Mouse (Mus musculus) left cerebral cortex, adult 2 months (tissue): Measurements from ENCODE around the gene Crebzf. TPM values are rescaled to one million over a fixed set of nuclear protein-coding genes. Genes with fewer than 3 reads are reported as not detected.

Experiments
- DNase-seq, 2 experiments: peaks; one replicate each; pipeline ENCODE4 v3.0.0; 2021 to 2022; ENCODE audit warnings: low spot score in 2 of 2, mixed read lengths in 1 of 2; ENCODE audit errors: extremely low spot score in 1 of 2
- H3K27ac ChIP-seq: fragments of 200-600 bp; 2 replicates; pipeline ENCODE4 v1.8.1; 2022
- H3K4me3 ChIP-seq: fragments of 200-600 bp; 2 replicates; pipeline ENCODE4 v1.8.1; 2022
- CTCF ChIP-seq: fragments of 200-600 bp; IDR thresholded peaks from 2 replicates; pipeline ENCODE4 v1.8.1; 2022; ENCODE audit warnings: antibody characterized with exemption, mild to moderate bottlenecking, moderate library complexity
- intact Hi-C: fragments of 180-260 bp; cut with DNase I; formaldehyde crosslinking; loops from one replicate; pipeline ENCODE4 v1.15.1; 2025
- long read RNA-seq, 2 experiments: library from polyadenylated mRNA; stranded (forward); transcript quantifications; one replicate each; pipeline ENCODE4 v2.0.0; 2021; ENCODE audit warnings: borderline mapping rate in 2 of 2
- total RNA-seq, 2 experiments: library from RNA; stranded (reverse); gene quantifications; 2 replicates each; pipeline ENCODE4 v1.2.3; 2021

The Crebzf gene
- 100 to 1,000 TPM in 1 of 2 experiments, 10 to 100 TPM in 1; 98.8 to 105 TPM for total RNA-seq
- long read RNA-seq, experiment 1, transcript Crebzf-201 (1 exons, 3,376 nt) = minor isoform, 41 of 111 reads
- long read RNA-seq, experiment 1, transcript Crebzf-203 (3 exons, 891 nt) = minor isoform, 8 of 111 reads
- long read RNA-seq, experiment 1, transcript Crebzf-209 (3 exons, 789 nt) = minor isoform, 8 of 111 reads
- long read RNA-seq, experiment 1, transcript Crebzf-205 (2 exons, 1,380 nt) = major isoform, 49 of 111 reads
- long read RNA-seq, experiment 1, partial matches to known transcripts = 0 of 111 reads
- long read RNA-seq, experiment 1, other reads (novel, unspliced or antisense) = 0 of 111 reads
- long read RNA-seq, experiment 2, transcript Crebzf-203 (3 exons, 891 nt) = minor isoform, 6 of 115 reads
- long read RNA-seq, experiment 2, transcript Crebzf-201 (1 exons, 3,376 nt) = minor isoform, 31 of 115 reads
- long read RNA-seq, experiment 2, transcript Crebzf-205 (2 exons, 1,380 nt) = major isoform, 64 of 115 reads
- long read RNA-seq, experiment 2, transcript Crebzf-209 (3 exons, 789 nt) = minor isoform, 7 of 115 reads
- long read RNA-seq, experiment 2, partial matches to known transcripts = 2 of 115 reads
- long read RNA-seq, experiment 2, other reads (novel, unspliced or antisense) = 3 of 115 reads

DNA sequence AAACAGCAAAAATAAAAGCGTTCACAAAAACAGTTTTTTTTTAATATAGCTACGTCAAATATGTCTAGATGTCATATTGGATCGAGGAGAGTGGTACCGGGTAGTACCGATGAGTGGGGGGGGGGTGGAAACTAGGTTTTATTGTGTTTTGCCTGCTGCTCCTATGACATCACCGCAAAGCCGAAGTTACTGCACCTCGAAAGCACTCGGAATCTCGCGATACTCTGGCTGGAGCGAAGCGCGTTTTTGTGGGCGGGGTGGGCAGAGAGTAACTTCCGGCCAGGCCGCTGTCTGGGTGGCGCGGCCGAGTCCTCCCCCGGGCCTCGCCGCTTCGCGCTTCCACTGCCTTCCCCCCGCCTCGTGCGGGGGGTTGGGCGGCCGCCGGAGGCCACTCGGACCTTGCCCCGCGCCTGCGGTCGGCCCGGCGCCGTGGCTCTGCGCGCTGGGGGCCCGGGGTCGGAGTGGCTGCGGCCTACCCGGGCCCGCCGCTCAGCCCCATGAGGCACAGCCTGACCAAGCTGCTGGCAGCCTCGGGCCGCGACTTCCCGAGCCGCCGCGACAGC, at the start of gene Crebzf:
Crebzf (plus strand) TSS at position 212 of the 563 bp plus-strand sequence.
- intact Hi-C loops = loop anchor here (1.0 to 2.0 kb wide), 2 partner anchors 14 to 16 kb away; partner anchors contain the start of genes Ccdc89 and Tmem126a

GRCm38 (mm10) chr7:90395073-90395472, 47.5 kb upstream of the Crebzf start:
- no peak for DNase-seq
- TF ChIP-seq CTCF = no peak
- Histone ChIP-seq H3K4me3 (no peak overlapping the region), H3K27ac (no peak overlapping the region)
- intact Hi-C loops = no loop called here

More for the DNA sequence above, at the start of gene Crebzf:
- peak; percentile 94 to 96 for DNase-seq
- Histone ChIP-seq H3K4me3 (peak within 1 kb of the TSS; percentile 75), H3K27ac (peak within 1 kb of the TSS; percentile 96)
- no peak for TF ChIP-seq CTCF

GRCm38 (mm10) chr7:90395928-90396327, 46.6 kb upstream of the Crebzf start:
- intact Hi-C loops = no loop called here
- DNase-seq = no peak
- no peak overlapping the region for H3K27ac ChIP-seq
- TF ChIP-seq CTCF = no peak
- H3K4me3 ChIP-seq = no peak overlapping the region

GRCm38 (mm10) chr7:90409934-90410333, 32.6 kb upstream of the Crebzf start:
- DNase-seq = peak; percentile 49 to 73
- H3K27ac ChIP-seq = no peak overlapping the region
- H3K4me3 ChIP-seq = no peak overlapping the region
- intact Hi-C loops = loop anchor here (2.0 to 5.0 kb wide), 2 partner anchors 128 to 411 kb away; no protein-coding TSS in a partner anchor
- TF ChIP-seq CTCF = peak; percentile 89

DNA sequence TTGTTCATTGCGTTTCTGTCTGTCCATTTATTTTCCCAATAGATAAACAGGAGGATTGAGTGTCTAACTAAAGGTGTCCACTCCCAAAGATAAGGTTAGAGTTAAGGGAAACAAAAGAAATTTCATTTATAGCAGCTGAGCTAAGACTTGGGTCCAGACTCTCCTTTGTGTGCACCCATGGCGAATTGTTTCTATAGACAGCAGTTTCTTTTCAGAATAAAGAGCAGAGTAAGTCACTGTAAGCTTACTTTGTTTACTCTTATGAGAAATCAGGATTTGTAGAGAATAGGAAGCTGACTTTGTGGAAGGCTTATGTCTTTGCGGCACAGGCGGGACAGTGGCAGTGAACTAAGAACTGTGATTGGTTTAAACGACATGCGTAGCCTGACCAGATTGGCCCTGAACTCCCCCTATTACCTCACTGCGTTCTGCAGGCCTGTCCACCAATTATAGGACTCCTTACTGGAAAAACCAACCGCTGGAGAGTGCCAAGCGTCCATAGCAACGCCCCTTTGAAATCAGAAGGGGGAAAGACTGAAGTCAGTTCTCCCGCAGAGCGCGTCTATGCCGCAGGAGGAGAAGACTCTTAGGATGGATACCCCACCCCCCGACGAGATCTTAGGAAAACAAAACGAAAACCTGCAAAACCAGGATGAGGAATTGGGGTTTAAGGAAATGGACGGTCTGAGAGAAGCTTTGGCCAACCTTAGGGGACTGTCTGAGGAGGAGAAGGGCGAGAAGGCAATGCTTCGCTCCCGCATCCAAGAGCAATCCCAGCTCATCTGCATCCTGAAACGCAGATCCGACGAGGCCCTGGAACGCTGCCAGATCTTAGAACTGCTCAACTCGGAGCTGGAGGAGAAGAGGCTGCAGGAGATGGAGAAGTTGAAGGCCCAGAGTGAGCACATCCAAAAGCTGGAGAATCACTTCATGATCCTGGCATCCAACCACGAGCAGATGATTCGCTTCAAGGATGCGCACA, 16.2 kb upstream of the Crebzf start, which contains the start of gene Ccdc89:
Ccdc89 (plus strand) TSS at position 558 of the 982 bp plus-strand sequence.
- no peak for TF ChIP-seq CTCF
- Histone ChIP-seq H3K27ac (peak within 1 kb of the TSS; percentile 34; the same call in 1 of the 2 replicates), H3K4me3 (peak within 1 kb of the TSS; percentile 58)
- DNase-seq = peak; percentile 69 to 74
- intact Hi-C loops = loop anchor here (1.0 kb wide), 2 partner anchors 16 to 47 kb away; partner anchors contain the start of gene Crebzf

- DNase-seq = no peak
- TF ChIP-seq CTCF = no peak
- Histone ChIP-seq H3K27ac (no peak overlapping the region), H3K4me3 (peak overlapping the region; percentile 58)
- intact Hi-C loops = no loop called here
Measured at GRCm38 (mm10) chr7:90427006-90427405, 15.5 kb upstream of the Crebzf start.

- no peak for DNase-seq
- Histone ChIP-seq H3K27ac (no peak overlapping the region), H3K4me3 (no peak overlapping the region)
- intact Hi-C loops = no loop called here
- TF ChIP-seq CTCF = no peak
Measured at GRCm38 (mm10) chr7:90432221-90432620, 10.3 kb upstream of the Crebzf start.

- DNase-seq = no peak
- intact Hi-C loops = no loop called here
- no peak overlapping the region for H3K4me3 ChIP-seq
- no peak for TF ChIP-seq CTCF
- H3K27ac ChIP-seq = no peak overlapping the region
Measured at GRCm38 (mm10) chr7:90440044-90440443, 2.5 kb upstream of the Crebzf start.

DNA sequence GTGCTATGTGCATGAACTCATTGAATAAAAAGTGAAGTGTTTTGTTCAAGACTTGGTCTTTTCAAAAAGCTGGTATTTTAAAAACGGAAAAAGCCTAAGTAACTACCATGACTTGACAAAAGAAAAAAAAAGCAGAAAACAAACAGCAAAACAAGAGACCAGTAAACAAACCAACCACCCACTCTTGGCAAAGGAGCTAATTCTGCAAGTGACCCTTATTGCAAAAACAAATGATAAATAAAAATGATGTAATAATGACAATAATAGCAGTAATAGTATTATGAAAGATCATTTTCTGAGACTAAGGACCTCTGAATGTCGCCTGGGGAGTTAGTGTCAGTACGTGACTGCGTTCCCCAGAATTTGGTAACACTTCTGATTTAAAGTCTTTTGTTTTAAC, 459 bp upstream of the Crebzf start:
- H3K4me3 ChIP-seq = peak overlapping the region; percentile 75
- H3K27ac ChIP-seq = peak overlapping the region; percentile 96
- TF ChIP-seq CTCF = no peak
- intact Hi-C loops = loop anchor here (1.0 to 2.0 kb wide), 2 partner anchors 15 to 16 kb away; partner anchors contain the start of genes Ccdc89 and Tmem126a
- DNase-seq = no peak
